Mouse (Mus musculus) lung, adult 2 months (tissue): ENCODE measurements at regions not wholly inside any gene's neighbourhood (a gene's known extent, or its start where the extent isn't known, plus 50 kb on each side); places are given as distances from the start of the nearest gene placed in this dataset.

Experiments
- DNase-seq: peaks from one replicate; pipeline ENCODE4 v3.0.0; 2022
- H3K4me1 ChIP-seq: fragments of 200-500 bp; 2 replicates; pipeline ENCODE4 v1.6.1; 2011; ENCODE audit warnings: low read length; ENCODE audit not compliant: control insufficient read depth, insufficient read depth
- H3K4me3 ChIP-seq: fragments of 200-500 bp; replicated peaks from 2 replicates; pipeline ENCODE3; 2011; ENCODE audit warnings: low read depth, mild to moderate bottlenecking, control low read depth, low read length; ENCODE audit errors: extremely low read depth
- CTCF ChIP-seq: fragments of 200-500 bp; IDR thresholded peaks from 2 replicates; pipeline ENCODE4 v1.5.1; 2011; ENCODE audit warnings: mild to moderate bottlenecking, low read length, control low read depth; ENCODE audit not compliant: insufficient read depth
- POLR2A ChIP-seq: fragments of 200-500 bp; IDR thresholded peaks from 2 replicates; pipeline ENCODE4 v1.6.1; 2011; ENCODE audit warnings: low read depth, mild to moderate bottlenecking, control low read depth, low read length, borderline replicate concordance; ENCODE audit errors: extremely low read depth
- WGBS: fragments of 180-500 bp; shearing (Covaris S2); methylation state at CpG from one replicate; pipeline ENCODE4 v1.1.7; 2018; 5-methylcytosine and 5-hydroxymethylcytosine counted together

- no peak for TF ChIP-seq CTCF
- TF ChIP-seq POLR2A: no peak
- 68% methylated on average over 5 of the region's 5 CpGs for WGBS
- H3K4me3 ChIP-seq: no peak overlapping the region
- peaks cover 2% of the 10 kb centered on the region; the same call in 1 of the 2 replicates for H3K4me1 ChIP-seq
- no peak for DNase-seq
These were observed 174.4 kb upstream of the Irf2bp2 start for GRCm38 (mm10) chr8:126768142-126768541.

GRCm38 (mm10) chr8:126767341-126767740, 173.6 kb upstream of the Irf2bp2 start:
- no peak for DNase-seq
- TF ChIP-seq CTCF: no peak
- Histone ChIP-seq H3K4me3 (no peak overlapping the region), H3K4me1 (peaks cover 2% of the 10 kb centered on the region; the same call in 1 of the 2 replicates)
- 58% methylated on average over 3 of the region's 3 CpGs for WGBS

- TF ChIP-seq POLR2A (no peak), CTCF (no peak)
- DNase-seq: no peak
- 71% methylated on average over 6 of the region's 6 CpGs for WGBS
- Histone ChIP-seq H3K4me3 (no peak overlapping the region), H3K4me1 (peaks cover 2% of the 10 kb centered on the region; the same call in 1 of the 2 replicates)
These were observed 172.0 kb upstream of the Irf2bp2 start for GRCm38 (mm10) chr8:126765693-126766238.

- Histone ChIP-seq H3K4me1 (peaks cover 15% of the 10 kb centered on the region), H3K4me3 (no peak overlapping the region)
- no peak for TF ChIP-seq CTCF
- no peak for TF ChIP-seq POLR2A
- WGBS: 61% methylated on average over 7 of the region's 7 CpGs
- no peak for DNase-seq
These were observed 169.8 kb upstream of the Irf2bp2 start for GRCm38 (mm10) chr8:126763600-126763999.

GRCm38 (mm10) chr8:126759711-126760110, 165.9 kb upstream of the Irf2bp2 start:
- Histone ChIP-seq H3K4me1 (peaks cover 25% of the 10 kb centered on the region), H3K4me3 (no peak overlapping the region)
- 42% methylated on average over 7 of the region's 7 CpGs for whole genome bisulfite sequencing
- TF ChIP-seq CTCF (no peak), POLR2A (no peak)
- DNase-seq: no peak

- Histone ChIP-seq H3K4me3 (no peak overlapping the region), H3K4me1 (peaks cover 25% of the 10 kb centered on the region)
- DNase-seq: no peak
- TF ChIP-seq POLR2A (no peak), CTCF (no peak)
- 89% methylated on average over 4 of the region's 4 CpGs for WGBS
These were observed 165.2 kb upstream of the Irf2bp2 start for GRCm38 (mm10) chr8:126758951-126759350.

- 36% methylated on average over 12 of the region's 12 CpGs for WGBS
These were observed 164.4 kb upstream of the Irf2bp2 start for GRCm38 (mm10) chr8:126757951-126758757.

GRCm38 (mm10) chr8:126756300-126757097, 162.7 kb upstream of the Irf2bp2 start:
- TF ChIP-seq CTCF: no peak
- no peak for TF ChIP-seq POLR2A
- WGBS: 65% methylated on average over 8 of the region's 8 CpGs
- DNase-seq: no peak
- Histone ChIP-seq H3K4me1 (peaks cover 26% of the 10 kb centered on the region), H3K4me3 (no peak overlapping the region)

More at GRCm38 (mm10) chr8:126757951-126758757, 164.4 kb upstream of the Irf2bp2 start:
- no peak overlapping the region for H3K4me3 ChIP-seq
- H3K4me1 ChIP-seq: peaks cover 25% of the 10 kb centered on the region
- TF ChIP-seq CTCF (no peak), POLR2A (peak; percentile 42; the same call in 1 of the 2 replicates)
- peak; percentile 64 for DNase-seq

- WGBS: 71% methylated on average over 5 of the region's 5 CpGs
- Histone ChIP-seq H3K4me1 (peaks cover 27% of the 10 kb centered on the region), H3K4me3 (no peak overlapping the region)
- TF ChIP-seq CTCF: no peak
- no peak for TF ChIP-seq POLR2A
- no peak for DNase-seq
These were observed 161.9 kb upstream of the Irf2bp2 start for GRCm38 (mm10) chr8:126755669-126756068.
